Mouse (Mus musculus) embryo, embryonic 9.5 days (tissue): ENCODE measurements around the gene Gal3st3.

Source experiments
- DNase-seq: peaks from one replicate; pipeline ENCODE4 v3.0.0-alpha.2; 2017; ENCODE audit errors: extremely low spot score

Gene Gal3st3

GRCm38 (mm10) chr19:5297903-5298800 is at the start of gene Gal3st3:
TSS of gene Gal3st3 (plus strand) at chr19:5298331.
- peak; percentile 77 for DNase-seq

GRCm38 (mm10) chr19:5257140-5257539 is 41.0 kb upstream of the Gal3st3 start:
- no peak for DNase-seq

DNA sequence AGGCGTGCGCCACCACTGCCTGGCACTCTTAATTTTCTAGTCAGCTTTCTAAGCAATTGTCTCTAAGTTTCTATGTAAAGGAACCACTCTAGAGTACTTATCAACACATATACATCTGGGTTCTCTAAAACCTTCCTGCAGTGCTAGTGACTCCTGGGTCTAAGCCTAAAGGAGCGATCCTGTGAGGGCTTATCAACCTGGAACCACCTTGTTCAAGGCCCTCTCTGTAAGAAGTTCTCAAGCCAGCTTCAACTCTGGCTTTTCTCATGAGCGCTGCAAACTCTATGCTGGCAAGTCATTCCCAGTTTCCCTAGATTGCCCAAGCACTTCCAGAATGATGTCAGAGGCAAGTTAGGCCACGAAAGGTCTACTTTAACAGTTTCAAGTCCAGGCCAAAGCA is 31.1 kb upstream of the Gal3st3 start:
- no peak for DNase-seq

DNA sequence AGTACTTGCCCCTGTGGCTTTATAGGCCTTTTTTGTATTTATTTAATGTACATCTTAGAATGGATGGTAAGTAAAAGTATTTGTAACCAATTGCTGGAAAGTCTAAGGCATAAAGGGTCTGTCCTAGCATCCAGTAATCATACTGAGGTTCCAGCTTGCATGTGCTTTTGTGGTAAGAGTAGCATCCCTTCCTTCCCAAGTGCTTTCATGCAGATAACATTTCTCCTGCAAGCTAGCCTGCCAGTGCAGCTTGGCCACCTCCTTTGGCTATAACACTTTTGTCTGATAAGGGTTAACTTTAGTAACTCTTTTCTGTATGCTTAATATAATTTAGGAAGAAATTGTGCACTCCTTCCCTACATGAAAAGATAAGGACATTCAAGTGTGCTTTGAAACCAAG is 30.1 kb upstream of the Gal3st3 start:
- DNase-seq, result no peak

DNA sequence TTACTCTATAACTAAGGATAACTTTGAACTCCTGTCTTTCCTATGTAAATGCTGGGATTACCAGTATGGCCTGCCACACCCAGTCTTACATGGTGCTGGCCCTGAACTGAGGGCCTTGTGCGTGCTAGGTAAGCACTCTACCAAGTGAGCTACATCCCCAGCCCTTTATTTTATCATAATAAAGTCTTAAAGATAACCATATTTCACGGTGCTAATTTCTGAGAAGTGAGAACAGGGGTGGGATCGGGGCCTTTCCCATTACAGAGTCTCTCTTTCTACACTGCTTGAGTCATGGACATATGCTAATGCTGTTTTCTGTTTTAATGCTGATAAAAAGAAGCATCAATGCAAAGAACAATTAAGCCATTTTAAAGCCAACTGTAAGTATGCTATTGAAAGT is 29.3 kb upstream of the Gal3st3 start:
- DNase-seq, result no peak

DNA sequence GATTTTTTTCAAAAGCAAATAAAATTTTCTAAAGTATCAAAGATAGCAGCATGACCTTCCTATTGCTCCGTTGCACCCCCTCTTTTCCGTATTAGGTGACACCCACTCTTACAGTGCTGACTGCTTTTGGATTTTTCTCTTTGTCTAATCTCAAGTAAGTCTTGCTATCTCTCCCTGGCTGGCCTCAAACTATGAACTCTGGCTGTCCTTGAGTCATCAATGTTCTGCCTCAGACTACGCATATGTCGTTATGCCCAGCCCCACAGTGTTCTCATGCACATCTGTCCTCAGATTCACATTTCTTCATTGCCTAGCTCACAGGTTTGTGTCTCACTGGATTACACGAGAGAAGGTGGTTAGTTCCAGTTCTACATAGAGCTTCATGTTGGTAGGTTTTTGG is 28.7 kb upstream of the Gal3st3 start:
- no peak for DNase-seq

GRCm38 (mm10) chr19:5271430-5271829 is 26.7 kb upstream of the Gal3st3 start:
- DNase-seq, result no peak

- peak; percentile 65 for DNase-seq
Observed at GRCm38 (mm10) chr19:5272326-5272795, 25.8 kb upstream of the Gal3st3 start.

GRCm38 (mm10) chr19:5272801-5273733 is 25.1 kb upstream of the Gal3st3 start, which contains the start of gene Pacs1:
TSS of gene Pacs1 (minus strand) at chr19:5273119.
- peak; percentile 91 for DNase-seq

DNA sequence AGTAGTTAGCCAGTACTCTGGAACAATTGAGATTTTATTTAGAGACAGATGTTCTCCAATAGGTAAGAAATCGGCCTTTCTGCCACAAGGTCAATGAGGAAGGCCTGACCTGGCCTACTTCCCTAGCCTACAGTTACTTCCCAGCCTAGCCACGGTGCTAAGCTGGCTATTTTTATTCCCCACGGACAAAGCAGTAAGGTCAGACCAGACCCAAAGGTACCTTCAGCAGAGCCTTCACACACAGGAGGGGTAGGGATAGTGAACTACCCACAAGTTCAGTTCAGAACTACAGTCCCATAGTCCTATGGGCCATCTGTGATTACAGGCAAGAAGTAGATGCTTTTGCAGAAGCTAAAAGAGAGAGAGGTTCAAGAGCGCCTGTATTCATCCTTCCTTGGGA is 24.2 kb upstream of the Gal3st3 start:
- DNase-seq, result no peak

DNA sequence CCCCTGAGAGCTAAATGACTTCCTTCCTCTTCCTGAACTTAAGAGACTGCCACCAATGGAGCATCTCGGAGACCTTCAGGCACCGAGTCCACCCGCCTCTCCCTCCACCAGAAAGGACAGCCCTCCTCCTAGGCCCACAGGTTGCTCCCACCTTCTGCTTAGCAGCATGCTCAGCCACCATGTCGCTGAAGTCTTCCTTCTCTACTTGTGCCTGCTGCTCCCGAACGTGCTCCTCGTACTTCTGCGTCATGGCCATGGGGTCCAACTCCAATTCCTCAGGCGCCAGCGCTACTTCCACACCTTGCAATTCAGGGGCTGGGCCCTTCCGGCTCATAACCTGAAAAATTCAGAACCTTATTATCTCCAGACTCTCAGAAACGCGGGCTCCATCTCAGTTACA is 23.5 kb upstream of the Gal3st3 start:
- DNase-seq, result no peak

DNA sequence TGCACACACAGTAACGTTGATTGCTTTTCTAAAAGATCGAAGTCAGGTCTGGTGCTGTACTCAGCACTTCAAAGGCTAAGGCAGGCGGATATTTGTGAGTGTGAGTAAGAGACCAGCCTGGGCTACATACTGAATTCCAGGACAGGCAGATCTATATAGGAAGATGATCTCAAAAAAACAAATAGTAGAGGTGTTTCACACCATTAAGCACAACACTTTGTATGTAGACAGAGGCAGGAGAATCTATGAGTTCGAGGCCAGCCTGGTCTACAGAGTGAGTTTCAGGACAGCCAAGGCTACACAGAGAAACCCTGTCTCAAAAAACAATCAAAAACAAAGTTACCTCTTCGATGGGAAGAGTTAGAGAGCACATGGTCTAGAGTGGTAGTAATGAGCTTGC is 22.4 kb upstream of the Gal3st3 start:
- DNase-seq, result no peak

- DNase-seq, result no peak
Observed at GRCm38 (mm10) chr19:5276531-5276930, 21.6 kb upstream of the Gal3st3 start.

GRCm38 (mm10) chr19:5277140-5277539 is 21.0 kb upstream of the Gal3st3 start:
- DNase-seq, result no peak

- DNase-seq, result no peak
Observed at GRCm38 (mm10) chr19:5278381-5278780, 19.8 kb upstream of the Gal3st3 start.

DNA sequence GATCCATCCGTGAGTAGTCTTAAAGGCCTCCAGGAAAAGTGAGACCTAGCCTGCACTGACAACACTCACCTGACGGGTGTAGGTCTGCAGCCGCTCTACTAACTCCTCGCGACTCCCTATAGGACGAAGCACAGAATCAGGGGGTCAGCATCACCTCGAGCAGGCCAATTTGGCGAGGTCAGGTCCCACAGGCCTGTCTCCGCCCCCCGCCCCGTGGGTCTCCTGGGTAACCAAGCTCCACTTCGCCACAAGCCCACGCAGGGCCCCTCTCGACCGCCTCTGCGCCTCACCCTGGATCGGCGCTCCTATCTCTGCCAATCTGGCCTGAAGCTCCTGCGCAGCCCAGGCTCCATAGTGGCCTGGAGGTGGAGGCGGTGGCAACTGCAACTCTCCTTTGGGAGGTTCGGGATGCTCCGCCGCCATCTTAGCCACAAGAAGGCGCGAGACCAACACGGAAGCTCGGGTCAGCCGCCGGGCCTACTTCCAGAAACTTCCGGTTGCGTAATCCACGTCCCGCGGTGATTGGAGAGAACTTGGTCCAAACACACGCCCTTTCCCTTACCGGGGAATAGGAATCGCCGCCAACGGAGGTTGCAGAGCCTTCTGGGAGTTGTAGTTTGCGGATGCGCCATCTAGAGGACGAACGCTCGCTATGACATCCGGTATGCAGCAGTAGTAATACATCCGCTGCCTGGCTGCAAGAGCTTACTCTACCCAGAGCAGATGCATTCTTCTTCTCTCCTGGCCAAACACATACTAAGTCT is 3.0 kb upstream of the Gal3st3 start, which contains the start of gene Sf3b2:
Sf3b2 (minus strand) TSS at position 484 of the 764 bp plus-strand sequence.
- DNase-seq, result peak; percentile 96

- DNase-seq, result no peak
Observed at GRCm38 (mm10) chr19:5295736-5296075, 2.4 kb upstream of the Gal3st3 start.

- DNase-seq, result no peak
Observed at GRCm38 (mm10) chr19:5296630-5297029, 1.5 kb upstream of the Gal3st3 start.

GRCm38 (mm10) chr19:5300588-5300987 is 2.5 kb downstream of the Gal3st3 start:
- no peak for DNase-seq

- peak; percentile 56 for DNase-seq
Observed at GRCm38 (mm10) chr19:5302455-5302854, 4.3 kb downstream of the Gal3st3 start.

- no peak for DNase-seq
Observed at GRCm38 (mm10) chr19:5306279-5306678, 8.1 kb downstream of the Gal3st3 start.
